Comparison of ENCODE assay signal across 14 mouse cellular contexts in the genomic region with DNA sequence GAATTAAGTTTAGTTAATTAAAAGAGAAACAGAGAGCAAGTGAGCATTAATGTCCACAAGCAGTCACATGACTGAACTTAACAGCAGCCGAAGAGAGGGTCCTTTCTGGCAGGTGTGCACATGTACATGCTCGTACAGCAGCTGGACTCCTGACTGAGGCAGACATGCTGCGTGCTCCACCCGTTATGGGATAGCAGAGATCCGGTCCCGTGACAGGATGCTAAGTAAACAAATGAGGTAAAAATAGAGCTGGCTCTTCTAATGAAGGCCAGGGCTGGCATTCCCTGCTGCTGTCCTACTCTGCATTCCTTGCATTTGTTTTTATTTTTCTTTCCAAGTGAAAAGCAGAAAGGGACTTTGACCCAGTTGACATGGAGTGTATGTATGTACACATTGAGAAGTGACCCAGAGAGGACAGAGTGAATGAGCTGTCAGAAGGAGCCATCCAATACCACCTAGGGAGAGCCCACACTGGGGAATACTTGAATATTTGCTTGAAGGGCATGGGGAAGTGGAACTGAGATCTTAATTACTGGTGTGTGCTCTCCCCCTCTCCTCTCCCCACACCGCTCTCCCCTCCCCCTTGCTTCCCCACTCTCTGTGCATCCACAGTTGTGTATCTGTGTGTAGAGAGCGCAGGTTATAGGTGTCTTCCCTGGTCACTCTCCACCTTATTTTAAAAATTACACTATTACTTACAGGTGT. TPM values are rescaled to one million over a fixed set of nuclear protein-coding genes. Genes with fewer than 3 reads are reported as not detected.
DNase-seq lines count a peak whose midpoint lies in the region; ATAC-seq and TF ChIP-seq lines count a peak whose summit lies in the region.
"Had no signal": no experiment of that assay in that cellular context is flagged by ENCODE, and none has a peak within 500 bp of the region (broad histone marks: within the 10 kb centered on the region; RNA-seq: fewer than 3 reads in every experiment).

No protein-coding gene starts in this region.

- WGBS in midbrain, embryonic 11.5 days: 73% methylated on average over 8 of the region's 8 CpGs
- 76% methylated on average over 8 of the region's 8 CpGs for WGBS in midbrain, embryonic 13.5 days
- 50% methylated on average over 8 of the region's 8 CpGs for WGBS in liver, postnatal 0 days (ENCODE audit: insufficient replicate concordance)
- WGBS in stomach, embryonic 14.5 days: 37% methylated on average over 8 of the region's 8 CpGs

- no peak overlapping the region for H3K9ac ChIP-seq in midbrain, embryonic 11.5 days (ENCODE audit: low read length)
- no peak overlapping the region for H3K9ac ChIP-seq in midbrain, embryonic 13.5 days (replicated peaks)
- no peak overlapping the region for H3K9ac ChIP-seq in liver, postnatal 0 days (replicated peaks)
- no peak overlapping the region for H3K9ac ChIP-seq in stomach, embryonic 14.5 days (replicated peaks; ENCODE audit: low read depth, low read length)

- no peaks in the 10 kb centered on the region for H3K4me1 ChIP-seq in midbrain, embryonic 11.5 days (ENCODE audit: control insufficient read depth, insufficient read depth, low read length)
- H3K4me1 ChIP-seq in midbrain, embryonic 13.5 days (replicated peaks): no peaks in the 10 kb centered on the region
- no peaks in the 10 kb centered on the region for H3K4me1 ChIP-seq in liver, postnatal 0 days (ENCODE audit: insufficient read depth)
- peaks cover 7% of the 10 kb centered on the region; the same call in 1 of the 2 replicates for H3K4me1 ChIP-seq in stomach, embryonic 14.5 days (ENCODE audit: control insufficient read depth, insufficient read depth, low read length)

- TF ChIP-seq EP300 in liver, postnatal 0 days (IDR thresholded peaks at IDR 0.05; ENCODE audit: low read depth): no peak

- TF ChIP-seq CTCF in liver, postnatal 0 days (IDR thresholded peaks at IDR 0.05; ENCODE audit: low read depth): no peak

- H3K27me3 ChIP-seq in midbrain, embryonic 11.5 days (ENCODE audit: control insufficient read depth, insufficient read depth, low read length): no peaks in the 10 kb centered on the region
- no peaks in the 10 kb centered on the region for H3K27me3 ChIP-seq in midbrain, embryonic 13.5 days
- H3K27me3 ChIP-seq in liver, postnatal 0 days (ENCODE audit: insufficient read depth, low read length): no peaks in the 10 kb centered on the region
- H3K27me3 ChIP-seq in stomach, embryonic 14.5 days (ENCODE audit: control insufficient read depth, insufficient read depth, low read length): no peaks in the 10 kb centered on the region
- H3K27me3 ChIP-seq: Patski had no signal

- no peak for ATAC-seq in midbrain, embryonic 11.5 days (ENCODE audit: low FRiP score)
- ATAC-seq in midbrain, embryonic 13.5 days: no peak
- ATAC-seq in liver, postnatal 0 days: peak; percentile 64
- 0 out of 2 replicates have a peak, but pooled peaks have one; percentile 46 for ATAC-seq in stomach, embryonic 14.5 days (ENCODE audit: insufficient number of reproducible peaks, insufficient read depth, low FRiP score, low read depth)
- ATAC-seq in megakaryocyte, adult 5-6 weeks (ENCODE audit: poor library complexity, severe bottlenecking): no peak
- ATAC-seq: Patski had no signal

- no peak overlapping the region for H3K27ac ChIP-seq in midbrain, embryonic 11.5 days (ENCODE audit: low read depth, low read length)
- H3K27ac ChIP-seq in midbrain, embryonic 13.5 days: no peak overlapping the region
- peak overlapping the region; percentile 44; the same call in 1 of the 2 replicates for H3K27ac ChIP-seq in liver, postnatal 0 days (ENCODE audit: low read depth)
- no peak overlapping the region for H3K27ac ChIP-seq in stomach, embryonic 14.5 days (ENCODE audit: low read length)
- H3K27ac ChIP-seq: heart, embryonic 10.5 days had no signal

- no peak overlapping the region for H3K4me3 ChIP-seq in midbrain, embryonic 11.5 days (ENCODE audit: low read depth, low read length)
- no peak overlapping the region for H3K4me3 ChIP-seq in midbrain, embryonic 13.5 days (replicated peaks)
- no peak overlapping the region for H3K4me3 ChIP-seq in liver, postnatal 0 days (ENCODE audit: low read depth, low read length)
- no peak overlapping the region for H3K4me3 ChIP-seq in stomach, embryonic 14.5 days (ENCODE audit: low read depth, low read length)
- H3K4me3 ChIP-seq: heart, embryonic 10.5 days had no signal

- H3K36me3 ChIP-seq in midbrain, embryonic 11.5 days (ENCODE audit: control insufficient read depth, insufficient read depth, low read length): no peaks in the 10 kb centered on the region
- no peaks in the 10 kb centered on the region for H3K36me3 ChIP-seq in midbrain, embryonic 13.5 days
- H3K36me3 ChIP-seq in liver, postnatal 0 days (replicated peaks; ENCODE audit: insufficient read depth, low read length): no peaks in the 10 kb centered on the region
- H3K36me3 ChIP-seq in stomach, embryonic 14.5 days (ENCODE audit: control insufficient read depth, insufficient read depth, low read length): no peaks in the 10 kb centered on the region
- H3K36me3 ChIP-seq: heart, embryonic 10.5 days had no signal

- H3K9me3 ChIP-seq in midbrain, embryonic 11.5 days (ENCODE audit: control insufficient read depth, low read length): no peaks in the 10 kb centered on the region
- H3K9me3 ChIP-seq in midbrain, embryonic 13.5 days: no peaks in the 10 kb centered on the region
- H3K9me3 ChIP-seq in liver, postnatal 0 days (ENCODE audit: low read length): no peaks in the 10 kb centered on the region
- H3K9me3 ChIP-seq in stomach, embryonic 14.5 days (ENCODE audit: control insufficient read depth, low read depth, low read length): peaks cover 3% of the 10 kb centered on the region; the same call in 1 of the 2 replicates
- H3K9me3 ChIP-seq: heart, embryonic 10.5 days had no signal

- H3K4me2 ChIP-seq in midbrain, embryonic 11.5 days: no peak overlapping the region
- no peak overlapping the region for H3K4me2 ChIP-seq in midbrain, embryonic 13.5 days (replicated peaks)
- H3K4me2 ChIP-seq in liver, postnatal 0 days (ENCODE audit: low read depth, low read length): no peak overlapping the region
- H3K4me2 ChIP-seq in stomach, embryonic 14.5 days (replicated peaks; ENCODE audit: low read depth, low read length): no peak overlapping the region

- peak; percentile 44 for DNase-seq in embryo, embryonic 10 days (ENCODE audit: low spot score)
- DNase-seq in embryo, embryonic 11 days: no peak
- DNase-seq in midbrain, embryonic 11.5 days (ENCODE audit: low spot score, missing footprints): peak; percentile 44
- DNase-seq in liver, postnatal 0 days: peak; percentile 28
- no peak for DNase-seq in adrenal gland, adult 18-20 months (ENCODE audit: low spot score in 2 of 2)
- DNase-seq: kidney, adult 18-20 months had no signal

RNA-seq across cellular contexts. Expression of gene D6Ertd527e, which starts 22.7 kb away (rescaled TPM):
- polyA plus RNA-seq in midbrain, embryonic 11.5 days (2014; fragmentation: Nextera tagmentation; extraction: Ambion mirVana): 0.19 TPM in 1 of 2 replicates, not detected in the other
- polyA plus RNA-seq in midbrain, embryonic 13.5 days (2015; fragmentation: Nextera tagmentation; extraction: Ambion mirVana): 0.12 and 0.16 TPM in 2 replicates
- polyA plus RNA-seq in liver, postnatal 0 days (2015; fragmentation: Nextera tagmentation; extraction: Ambion mirVana): not detected in 2 replicates
- polyA plus RNA-seq in stomach, embryonic 14.5 days (2014; fragmentation: Nextera tagmentation; extraction: Ambion mirVana): 0.29 and 0.53 TPM in 2 replicates
- total RNA-seq in megakaryocyte, adult 5-6 weeks (2015): 0.07 TPM in 1 of 2 replicates, not detected in the other
- total RNA-seq in megakaryocyte, adult 5-6 weeks (2017): 0.12 and 0.22 TPM in 2 replicates
- total RNA-seq in adrenal gland, adult 18-20 months (2021): not detected
- total RNA-seq: layer of hippocampus, postnatal 25 days; megakaryocyte-erythroid progenitor cell, adult 5-6 weeks had no signal
- polyA plus RNA-seq: heart, embryonic 10.5 days; neural tube, embryonic 14.5 days; Patski had no signal

Comparison
In these comparisons a context has a peak if more than half of its experiments do, and no peak if none do; other contexts are left out.
1. DNase-seq: peak in embryo, embryonic 10 days (single experiment), midbrain, embryonic 11.5 days (single experiment) and liver, postnatal 0 days (single experiment); none in embryo, embryonic 11 days (single experiment) and adrenal gland, adult 18-20 months (0 of 2).
2. ATAC-seq: peak in liver, postnatal 0 days (single experiment) and stomach, embryonic 14.5 days (single experiment); none in midbrain, embryonic 11.5 days (single experiment), midbrain, embryonic 13.5 days (single experiment) and megakaryocyte, adult 5-6 weeks (single experiment).